Mouse (Mus musculus) midbrain, embryonic 16.5 days (tissue): ENCODE data around the gene Sigirr. TPM values are rescaled to one million over a fixed set of nuclear protein-coding genes. Genes with fewer than 3 reads are reported as not detected.

Source experiments
- ATAC-seq: fragments of 200-750 bp; cut with Nextera tagmentation; 2 replicates; pipeline ENCODE4 v1.8.0; 2017; ENCODE audit warnings: moderate TSS enrichment
- H3K27ac ChIP-seq: fragments of 300-500 bp; sonication (generic); 2 replicates; pipeline ENCODE4 v1.5.1; 2014; ENCODE audit warnings: mild to moderate bottlenecking, low read length, mixed read lengths
- H3K27me3 ChIP-seq: fragments of 300-500 bp; sonication (generic); 2 replicates; pipeline ENCODE4 v1.6.1; 2014; ENCODE audit warnings: low read depth, low read length, mixed read lengths; ENCODE audit not compliant: control insufficient read depth, insufficient read depth
- H3K36me3 ChIP-seq: fragments of 300-500 bp; sonication (generic); 2 replicates; pipeline ENCODE4 v1.6.1; 2014; ENCODE audit warnings: mild to moderate bottlenecking, low read length, moderate library complexity, mixed read lengths; ENCODE audit not compliant: control insufficient read depth, insufficient read depth
- H3K4me1 ChIP-seq: fragments of 300-500 bp; sonication (generic); 2 replicates; pipeline ENCODE4 v1.6.1; 2014; ENCODE audit warnings: mild to moderate bottlenecking, low read length, mixed read lengths; ENCODE audit not compliant: control insufficient read depth, insufficient read depth
- H3K4me2 ChIP-seq: fragments of 300-500 bp; sonication (generic); 2 replicates; pipeline ENCODE4 v1.6.1; 2014; ENCODE audit warnings: mild to moderate bottlenecking, low read length, mixed read lengths
- H3K4me3 ChIP-seq: fragments of 300-500 bp; sonication (generic); 2 replicates; pipeline ENCODE4 v1.5.1; 2014; ENCODE audit warnings: low read depth, mild to moderate bottlenecking, low read length, moderate library complexity, mixed read lengths
- H3K9ac ChIP-seq: fragments of 300-500 bp; sonication (generic); 2 replicates; pipeline ENCODE4 v1.6.1; 2014; ENCODE audit warnings: low read depth, low read length, mixed read lengths
- H3K9me3 ChIP-seq: fragments of 300-500 bp; sonication (generic); replicated peaks from 2 replicates; pipeline ENCODE4 v1.6.1; 2014; ENCODE audit warnings: mild to moderate bottlenecking, low read length, mixed read lengths; ENCODE audit not compliant: control insufficient read depth, poor library complexity, severe bottlenecking
- WGBS: fragments of 180-500 bp; shearing (Covaris S2); extraction: QIAGEN DNeasy Blood & Tissue Kit; methylation state at CpG from one replicate; pipeline ENCODE4 v1.1.7; 2014; 5-methylcytosine and 5-hydroxymethylcytosine counted together
- polyA plus RNA-seq: library from polyadenylated mRNA; unstranded; fragments of >200 nt; fragmentation: Nextera tagmentation; extraction: Ambion mirVana; gene quantifications from 2 replicates; pipeline ENCODE4 v1.2.1, GENCODE M21; 2015

The Sigirr gene
- polyA plus RNA-seq, 1 experiment from 2014 or later: 2.0 TPM

GRCm38 (mm10) chr7:141090228-141090627 lies 10.1 kb downstream of the Sigirr start:
- Histone ChIP-seq H3K9ac (no peak overlapping the region), H3K4me1 (no peaks in the 10 kb centered on the region), H3K27ac (no peak overlapping the region), H3K9me3 (no peaks in the 10 kb centered on the region), H3K4me2 (no peak overlapping the region), H3K4me3 (no peak overlapping the region), H3K27me3 (peaks cover 28% of the 10 kb centered on the region), H3K36me3 (no peaks in the 10 kb centered on the region)
- 61% methylated on average over 8 of the region's 8 CpGs for WGBS
- no peak for ATAC-seq

- no peak overlapping the region for H3K9ac ChIP-seq
- H3K27ac ChIP-seq: no peak overlapping the region
- no peak overlapping the region for H3K4me3 ChIP-seq
- no peaks in the 10 kb centered on the region for H3K9me3 ChIP-seq
- WGBS: 32% methylated on average over 18 of the region's 18 CpGs
- H3K36me3 ChIP-seq: no peaks in the 10 kb centered on the region
- ATAC-seq: no peak
- H3K4me2 ChIP-seq: no peak overlapping the region
- H3K27me3 ChIP-seq: peaks cover 28% of the 10 kb centered on the region
- H3K4me1 ChIP-seq: no peaks in the 10 kb centered on the region
Observed at GRCm38 (mm10) chr7:141088473-141088872, 11.9 kb downstream of the Sigirr start.

GRCm38 (mm10) chr7:141087894-141088293 lies 12.5 kb downstream of the Sigirr start:
- Histone ChIP-seq H3K4me1 (no peaks in the 10 kb centered on the region), H3K27ac (no peak overlapping the region), H3K4me2 (no peak overlapping the region), H3K4me3 (no peak overlapping the region), H3K36me3 (no peaks in the 10 kb centered on the region), H3K27me3 (peaks cover 25% of the 10 kb centered on the region), H3K9me3 (no peaks in the 10 kb centered on the region), H3K9ac (no peak overlapping the region)
- ATAC-seq: no peak
- WGBS: 57% methylated on average over 8 of the region's 8 CpGs

- Histone ChIP-seq H3K9ac (no peak overlapping the region), H3K4me1 (no peaks in the 10 kb centered on the region), H3K4me2 (no peak overlapping the region), H3K27me3 (no peaks in the 10 kb centered on the region), H3K9me3 (no peaks in the 10 kb centered on the region), H3K36me3 (no peaks in the 10 kb centered on the region), H3K4me3 (no peak overlapping the region), H3K27ac (no peak overlapping the region)
- WGBS: 26% methylated on average over 30 of the region's 34 CpGs
- ATAC-seq: no peak
Observed at GRCm38 (mm10) chr7:141079481-141080449, 20.6 kb downstream of the Sigirr start.

- no peak overlapping the region for H3K9ac ChIP-seq
- no peak for ATAC-seq
- no peak overlapping the region for H3K4me3 ChIP-seq
- no peaks in the 10 kb centered on the region for H3K4me1 ChIP-seq
- no peak overlapping the region for H3K27ac ChIP-seq
- no peak overlapping the region for H3K4me2 ChIP-seq
- no peaks in the 10 kb centered on the region for H3K27me3 ChIP-seq
- no peaks in the 10 kb centered on the region for H3K36me3 ChIP-seq
- WGBS: 81% methylated on average over 4 of the region's 4 CpGs
- H3K9me3 ChIP-seq: no peaks in the 10 kb centered on the region
Observed at GRCm38 (mm10) chr7:141078876-141079275, 21.5 kb downstream of the Sigirr start.

GRCm38 (mm10) chr7:141077841-141078240 lies 22.5 kb downstream of the Sigirr start, which contains the start of gene Pkp3:
Gene Pkp3 (plus strand): TSS chr7:141078218.
- no peak within 1 kb of the TSS for H3K27ac ChIP-seq
- no peak for ATAC-seq

GRCm38 (mm10) chr7:141073782-141074181 lies 26.6 kb downstream of the Sigirr start:
- no peak for ATAC-seq
- Histone ChIP-seq H3K9me3 (no peaks in the 10 kb centered on the region), H3K9ac (no peak overlapping the region), H3K4me2 (no peak overlapping the region), H3K27me3 (no peaks in the 10 kb centered on the region), H3K4me3 (no peak overlapping the region), H3K27ac (no peak overlapping the region), H3K36me3 (no peaks in the 10 kb centered on the region), H3K4me1 (peaks cover 21% of the 10 kb centered on the region; the same call in 1 of the 2 replicates)
- WGBS: 86% methylated on average over 4 of the region's 4 CpGs

More at GRCm38 (mm10) chr7:141077841-141078240, 22.5 kb downstream of the Sigirr start, which contains the start of gene Pkp3:
- H3K4me2 ChIP-seq: no peak within 1 kb of the TSS
- H3K27me3 ChIP-seq: no peaks in the 10 kb centered on the region
- WGBS: 91% methylated on average over 15 of the region's 15 CpGs
- H3K4me1 ChIP-seq: no peaks in the 10 kb centered on the region
- H3K4me3 ChIP-seq: no peak within 1 kb of the TSS
- no peaks in the 10 kb centered on the region for H3K36me3 ChIP-seq
- no peak within 1 kb of the TSS for H3K9ac ChIP-seq
- no peaks in the 10 kb centered on the region for H3K9me3 ChIP-seq

- Histone ChIP-seq H3K9ac (no peak overlapping the region), H3K4me1 (peaks cover 21% of the 10 kb centered on the region; the same call in 1 of the 2 replicates), H3K4me2 (no peak overlapping the region; the same call in 1 of the 2 replicates), H3K9me3 (no peaks in the 10 kb centered on the region), H3K36me3 (peaks cover 13% of the 10 kb centered on the region), H3K4me3 (no peak overlapping the region), H3K27me3 (no peaks in the 10 kb centered on the region), H3K27ac (no peak overlapping the region)
- 46% methylated on average over 23 of the region's 23 CpGs for WGBS
- ATAC-seq: no peak
Observed at GRCm38 (mm10) chr7:141072017-141072745, 28.2 kb downstream of the Sigirr start.
